Mouse (Mus musculus): ENCODE results near the gene Arfgap1.

DNA sequence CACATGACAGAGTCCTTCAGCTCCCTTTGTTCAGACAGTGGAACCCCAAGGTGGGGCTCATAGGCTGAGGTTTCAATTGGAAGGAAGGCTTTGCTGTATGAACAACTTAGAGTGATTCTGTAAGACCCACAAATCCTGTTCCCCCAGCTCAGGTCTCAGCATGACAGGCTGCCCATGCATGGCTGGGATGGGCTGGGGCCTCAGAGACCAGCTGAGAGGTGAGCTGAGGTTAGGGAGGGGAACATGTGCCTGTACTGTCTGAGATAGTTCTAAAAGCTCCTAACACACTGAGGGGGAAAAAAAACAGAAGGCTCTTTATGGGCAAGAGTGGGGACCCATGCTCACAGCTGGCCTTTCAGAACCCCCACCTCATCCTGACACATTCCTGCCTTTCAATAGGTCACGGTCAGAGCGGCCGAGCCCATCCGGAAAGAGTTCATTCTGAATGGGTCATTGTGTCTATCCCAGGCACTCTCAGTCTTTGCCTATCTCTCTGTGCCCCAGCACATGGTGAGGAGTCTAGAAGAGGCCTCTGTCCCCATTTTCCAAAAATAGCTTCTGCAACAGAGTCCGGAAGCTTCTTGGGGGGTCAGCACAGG, 20.5 kb downstream of the Arfgap1 start:
- TF ChIP-seq POLR2A (IDR thresholded peaks at IDR 0.05; ENCODE audit: low read depth, low read length) (peak; percentile 23; the same call in 1 of the 2 replicates), CTCF (IDR thresholded peaks at IDR 0.05; ENCODE audit: borderline replicate concordance, insufficient read depth, low read length) (no peak)
